Mouse (Mus musculus) cortical plate, adult 2 months (tissue): ENCODE data around the gene Mrtfa.

Source experiments
- CTCF ChIP-seq: fragments of 200-500 bp; IDR thresholded peaks from 2 replicates; pipeline ENCODE4 v1.5.1; 2011; ENCODE audit warnings: mild to moderate bottlenecking, control low read depth, low read length; ENCODE audit not compliant: insufficient read depth; ENCODE audit errors: extremely low read depth
- POLR2A ChIP-seq: fragments of 200-500 bp; IDR thresholded peaks from 2 replicates; pipeline ENCODE4 v1.6.1; 2011; ENCODE audit warnings: mild to moderate bottlenecking, low read length, control low read depth; ENCODE audit not compliant: insufficient read depth; ENCODE audit errors: extremely low read depth

- TF ChIP-seq CTCF (no peak), POLR2A (no peak)
Observed at GRCm38 (mm10) chr15:80997077-80997476, 193.5 kb downstream of the Mrtfa start.
